Mouse (Mus musculus): ENCODE measurements around the gene Zfp64. TPM values are rescaled to one million over a fixed set of nuclear protein-coding genes. Genes with fewer than 3 reads are reported as not detected.

Gene Zfp64
- polyA plus RNA-seq, 1 experiment = 13.4 TPM

DNA sequence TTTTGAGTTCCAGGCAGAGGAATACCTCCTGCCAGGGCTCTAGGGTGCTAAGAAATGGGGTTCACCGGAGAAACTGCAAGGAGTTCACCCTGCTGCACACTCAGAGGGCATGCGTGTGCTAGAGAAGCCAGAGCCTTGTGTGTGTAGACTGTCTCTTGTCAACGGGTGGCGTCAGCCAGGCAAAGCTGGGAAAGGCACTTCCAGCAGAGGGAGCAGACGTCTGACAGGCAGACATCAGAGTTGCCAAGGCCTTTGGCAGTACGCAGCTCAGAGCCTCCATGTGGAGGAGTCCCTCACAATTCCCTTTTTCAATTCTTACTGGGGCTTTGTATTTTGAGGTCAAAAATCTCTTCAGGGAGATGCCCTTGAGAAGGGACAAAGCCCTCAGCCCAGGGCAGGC lies 6.9 kb downstream of the Zfp64 start:
- DNase-seq (ENCODE audit: low spot score) = no peak

- DNase-seq (ENCODE audit: low spot score) = no peak
Observed at GRCm38 (mm10) chr2:168947663-168948062, 7.7 kb downstream of the Zfp64 start.

DNA sequence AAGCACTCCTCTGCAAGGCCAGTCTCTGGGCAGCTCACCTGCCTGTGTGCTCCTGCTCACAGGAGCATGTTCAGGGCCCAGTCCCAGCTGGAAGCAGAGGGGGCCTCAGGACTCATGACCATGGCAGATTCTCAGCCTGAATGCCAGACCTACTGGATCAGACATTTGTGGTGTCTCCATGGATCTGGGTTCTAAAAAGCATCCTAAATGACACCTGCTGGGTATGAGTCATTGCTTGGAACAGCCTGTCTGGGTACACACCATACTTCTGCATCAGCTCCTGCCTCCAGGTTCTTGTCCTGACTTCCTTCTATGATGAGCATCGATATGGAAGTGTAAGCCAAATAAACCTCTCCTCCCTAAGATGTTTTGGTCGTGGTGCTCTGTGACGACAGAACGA lies 11.4 kb downstream of the Zfp64 start:
- DNase-seq (ENCODE audit: low spot score) = no peak

DNA sequence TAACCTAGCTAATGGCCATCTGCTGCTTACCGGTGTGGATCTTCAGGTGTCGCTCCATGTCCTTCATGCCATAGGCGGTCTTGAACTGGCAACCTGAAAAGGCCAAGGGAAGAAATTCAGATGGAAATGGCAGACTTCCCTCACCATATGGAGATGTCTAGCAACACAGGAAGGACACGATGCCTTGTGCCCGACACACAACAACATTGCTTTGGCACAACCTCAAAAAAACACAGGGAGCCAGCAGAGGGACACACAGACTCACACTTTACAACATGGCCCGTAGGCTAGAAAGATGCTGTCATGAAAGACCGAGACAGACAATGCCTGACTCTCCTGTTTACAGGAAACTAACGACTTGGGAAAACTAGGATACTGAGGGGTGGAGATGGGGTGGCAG lies 15.4 kb downstream of the Zfp64 start:
- no peak for DNase-seq (ENCODE audit: low spot score)

DNA sequence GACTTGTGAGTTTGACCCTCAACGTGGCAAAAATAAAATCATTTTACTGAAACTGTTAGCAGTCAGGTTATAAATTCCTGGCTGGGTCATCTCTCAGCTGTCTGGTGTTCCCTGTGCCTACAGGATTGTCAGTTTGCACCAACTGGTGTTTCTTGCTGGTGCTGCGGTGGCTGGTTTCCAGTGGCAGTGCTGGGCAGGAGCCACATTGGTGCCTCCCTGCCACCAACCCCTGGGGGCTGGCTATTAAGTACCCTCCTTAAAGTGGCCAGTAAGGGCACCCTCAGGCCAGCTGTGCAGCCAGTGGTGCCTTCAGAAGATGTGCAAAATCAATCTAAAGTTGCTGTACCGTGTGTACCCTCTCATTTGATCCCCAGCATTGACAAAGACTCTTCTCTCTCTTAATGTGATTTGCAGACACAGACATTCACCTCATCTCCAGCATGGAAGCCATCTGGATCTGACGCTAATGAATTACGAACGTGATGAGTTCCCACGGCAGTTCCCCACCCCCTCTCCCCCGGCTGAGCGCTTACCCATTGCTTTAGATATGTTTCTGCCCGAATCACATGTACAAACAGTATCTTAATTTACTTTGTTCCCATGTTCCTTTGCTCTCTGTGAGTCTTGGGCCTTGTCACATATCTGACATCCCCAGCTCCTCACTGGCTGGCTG lies 16.0 kb downstream of the Zfp64 start:
- no peak for DNase-seq (ENCODE audit: low spot score)

GRCm38 (mm10) chr2:168936896-168937295 lies 18.5 kb downstream of the Zfp64 start:
- no peak for DNase-seq (ENCODE audit: low spot score)

GRCm38 (mm10) chr2:168935165-168935564 lies 20.2 kb downstream of the Zfp64 start:
- DNase-seq (ENCODE audit: low spot score) = no peak

- DNase-seq (ENCODE audit: low spot score) = no peak
Observed at GRCm38 (mm10) chr2:168931686-168932085, 23.7 kb downstream of the Zfp64 start.

DNA sequence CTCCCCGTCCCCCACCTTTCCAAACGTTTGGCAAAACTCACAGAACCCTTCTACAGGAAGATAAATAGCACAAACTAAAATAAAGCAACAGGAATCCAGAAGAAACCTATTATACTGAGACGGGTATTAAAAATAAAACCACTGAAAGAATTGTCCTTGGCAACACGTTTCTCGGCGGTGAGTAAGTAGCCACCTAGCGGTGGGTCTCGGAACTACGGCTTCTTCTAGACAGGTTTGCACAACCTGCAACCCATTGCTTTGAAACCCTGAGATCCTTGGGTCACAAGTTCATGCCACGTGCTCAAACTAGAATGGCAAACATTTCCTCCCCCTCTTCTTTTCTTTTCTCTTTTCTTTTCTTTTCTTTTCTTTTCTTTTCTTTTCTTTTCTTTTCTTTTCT lies 25.7 kb downstream of the Zfp64 start:
- no peak for DNase-seq (ENCODE audit: low spot score)

GRCm38 (mm10) chr2:168927401-168927800 lies 28.0 kb downstream of the Zfp64 start:
- no peak for DNase-seq (ENCODE audit: low spot score)

- DNase-seq (ENCODE audit: low spot score) = no peak
Observed at GRCm38 (mm10) chr2:168926257-168926810, 29.1 kb downstream of the Zfp64 start.

DNA sequence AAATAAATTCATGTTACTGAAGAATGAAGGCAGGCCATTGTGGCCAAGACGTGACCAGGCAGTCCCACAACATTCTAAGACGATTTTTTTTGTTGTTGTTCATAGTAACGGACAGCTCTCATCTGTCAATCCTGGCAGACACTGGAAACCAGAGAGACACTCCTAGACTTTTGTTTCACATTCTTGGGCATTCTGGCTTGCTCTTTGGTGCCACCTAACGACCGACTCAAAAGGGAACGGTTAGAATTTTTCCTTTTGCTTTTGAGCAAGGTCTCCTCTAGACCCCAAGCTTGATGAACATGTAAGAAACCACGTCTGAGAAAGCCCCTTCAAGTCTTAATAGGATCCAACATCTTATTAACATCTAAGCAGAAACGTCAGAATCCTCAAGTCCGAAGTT lies 31.7 kb downstream of the Zfp64 start:
- no peak for DNase-seq (ENCODE audit: low spot score)

- DNase-seq (ENCODE audit: low spot score) = no peak
Observed at GRCm38 (mm10) chr2:168922466-168922865, 32.9 kb downstream of the Zfp64 start.

DNA sequence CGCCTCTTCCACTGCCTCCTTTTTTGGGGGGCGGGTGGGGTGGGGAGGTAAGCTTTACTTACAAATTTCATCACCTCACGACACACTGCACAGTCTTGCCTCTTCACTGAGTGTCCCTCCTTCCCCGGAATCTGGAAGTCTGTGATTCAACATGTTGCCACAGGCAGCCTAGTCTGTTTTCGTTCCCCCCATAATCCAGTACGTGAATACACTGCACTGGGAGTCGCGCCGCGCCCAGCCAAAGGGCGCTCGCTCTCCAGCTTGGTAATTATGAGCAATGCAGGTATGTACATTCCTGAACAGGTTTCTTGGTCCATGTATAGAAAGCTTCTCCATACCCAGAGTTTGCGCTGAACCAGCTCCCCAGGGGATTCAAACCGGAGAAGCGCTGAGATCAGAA lies 35.4 kb downstream of the Zfp64 start:
- no peak for DNase-seq (ENCODE audit: low spot score)

DNA sequence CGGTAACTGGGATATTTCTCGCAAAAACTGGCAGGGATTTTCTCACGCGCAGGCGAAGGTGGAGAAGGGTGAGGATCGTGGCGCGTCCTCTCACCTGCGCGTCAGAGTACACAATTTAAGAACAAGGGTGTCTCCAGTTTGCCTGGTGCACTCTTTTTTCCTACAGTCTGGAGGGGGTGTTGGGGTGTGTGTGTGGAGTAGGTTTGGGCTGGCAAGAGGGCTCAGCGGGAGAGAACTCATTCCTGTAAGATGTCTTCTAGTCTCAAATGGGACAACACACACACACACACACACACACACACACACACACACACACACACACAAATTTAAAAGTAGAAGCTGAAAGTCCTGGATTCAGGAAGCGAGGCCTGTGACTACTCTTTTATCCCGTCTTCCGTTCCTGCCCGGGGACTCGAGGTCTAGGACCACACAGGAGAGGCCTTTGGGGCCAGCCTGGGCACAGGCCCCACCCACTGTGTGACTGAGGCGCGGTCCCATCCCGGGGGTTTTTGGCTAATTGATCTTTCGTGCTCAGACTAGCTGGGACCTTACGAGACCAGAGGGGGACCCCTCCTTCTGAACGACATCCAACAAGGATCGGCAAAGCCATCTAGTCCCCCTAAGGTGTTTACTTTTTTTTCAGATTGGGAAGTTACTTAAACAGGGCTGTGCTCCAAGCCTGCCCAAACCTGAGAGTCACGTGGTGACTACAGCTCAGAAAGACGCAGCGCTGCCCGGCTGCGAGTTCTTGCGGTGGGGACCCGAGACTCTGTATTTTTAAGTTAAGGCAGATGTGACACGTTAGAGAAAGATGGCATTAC lies 42.3 kb downstream of the Zfp64 start:
- no peak for DNase-seq (ENCODE audit: low spot score)

- DNase-seq (ENCODE audit: low spot score) = no peak
Observed at GRCm38 (mm10) chr2:168912051-168912891, 43.1 kb downstream of the Zfp64 start.

DNA sequence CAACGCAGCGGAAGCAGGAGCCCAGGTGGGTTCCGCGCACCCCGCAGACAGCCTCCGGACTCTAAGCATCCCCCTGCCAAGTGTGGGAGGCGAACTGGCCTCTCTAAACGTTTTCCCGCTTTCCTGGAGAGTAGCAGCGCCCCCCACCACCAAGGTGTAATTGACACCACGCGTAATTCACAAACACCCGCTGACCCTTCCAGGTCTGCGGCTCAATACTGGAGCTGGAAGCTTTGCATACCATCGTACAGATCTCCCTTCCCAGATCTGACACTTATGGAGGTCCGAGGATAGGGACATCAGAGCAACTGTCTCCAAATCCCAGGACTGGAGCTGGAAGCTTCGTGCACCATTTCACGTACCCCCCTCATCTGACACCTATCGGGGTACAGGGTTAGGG lies 43.9 kb downstream of the Zfp64 start:
- DNase-seq (ENCODE audit: low spot score) = no peak

GRCm38 (mm10) chr2:168906022-168906421 lies 49.4 kb downstream of the Zfp64 start:
- no peak for DNase-seq (ENCODE audit: low spot score)

GRCm38 (mm10) chr2:168904846-168905245 lies 50.5 kb downstream of the Zfp64 start:
- DNase-seq (ENCODE audit: low spot score) = no peak

GRCm38 (mm10) chr2:168904188-168904587 lies 51.2 kb downstream of the Zfp64 start:
- DNase-seq (ENCODE audit: low spot score) = no peak

DNA sequence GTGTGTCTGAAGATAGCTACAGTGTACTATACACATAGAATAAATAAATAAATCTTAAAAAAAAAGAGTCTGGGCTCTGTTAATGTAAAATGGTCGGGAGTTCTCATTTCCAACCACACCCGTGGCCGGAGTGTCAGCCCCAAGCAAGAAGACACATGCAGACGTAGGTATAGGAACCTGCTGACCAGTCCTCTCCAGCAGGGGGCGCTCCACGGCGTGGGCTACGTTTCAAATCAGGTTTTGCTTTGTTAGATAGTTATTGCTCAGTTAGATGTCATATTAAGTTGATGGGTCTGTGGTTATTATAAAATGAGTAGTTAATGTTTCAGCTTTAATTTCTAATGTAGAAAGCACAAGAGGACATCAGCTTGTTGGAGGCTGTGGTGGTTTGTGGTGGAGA lies 52.8 kb downstream of the Zfp64 start:
- peak; percentile 39 for DNase-seq (ENCODE audit: low spot score)

DNA sequence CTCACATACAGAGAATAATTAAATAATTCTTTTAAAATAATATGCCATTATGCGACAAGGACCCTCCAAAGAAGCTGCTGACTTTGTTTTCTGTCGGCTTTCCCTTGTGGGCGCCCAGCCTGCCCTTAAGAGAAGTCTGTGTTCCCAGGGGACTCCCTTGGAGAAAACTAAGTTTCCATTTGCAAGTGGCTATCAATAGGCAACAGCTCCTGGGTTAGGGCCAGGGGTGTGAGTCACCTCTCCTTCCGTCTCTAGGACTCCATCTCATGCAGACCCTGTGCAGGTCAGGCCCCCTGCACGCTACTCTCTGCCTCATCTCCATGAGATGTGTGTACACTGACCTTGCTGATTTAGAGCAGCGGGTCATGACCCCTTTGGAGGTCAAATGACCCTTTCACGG lies 57.5 kb downstream of the Zfp64 start:
- no peak for DNase-seq (ENCODE audit: low spot score)
